Mouse (Mus musculus): ENCODE results near the gene Cacnb1. TPM values are rescaled to one million over a fixed set of nuclear protein-coding genes. Genes with fewer than 3 reads are reported as not detected.

The Cacnb1 gene
- total and polyA plus RNA-seq, 3 experiments = 2.3 to 4.4 TPM; not detected in 1

DNA sequence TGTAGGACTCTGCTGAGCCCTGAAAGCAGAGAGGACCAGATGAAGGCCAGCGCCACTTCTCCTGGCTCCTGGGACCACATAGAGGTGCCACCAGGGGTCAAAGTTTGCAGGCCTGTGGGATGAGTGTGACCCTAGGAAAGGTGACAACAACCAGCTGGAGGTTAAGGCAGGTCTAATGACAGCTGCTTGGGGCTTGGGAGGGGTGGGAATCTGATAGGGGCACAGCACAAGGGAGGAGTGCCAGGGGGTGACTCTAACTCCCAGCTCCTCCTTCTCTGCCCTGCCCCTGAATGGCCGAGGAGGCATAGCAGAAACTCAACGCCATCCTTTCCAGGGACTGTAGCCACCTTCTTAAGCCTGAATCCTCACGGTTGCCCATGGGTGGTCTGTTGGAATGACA lies 6.0 kb downstream of the Cacnb1 start:
- Histone ChIP-seq H3K79me2 (ENCODE audit: control insufficient read depth, insufficient read depth, low read length, poor library complexity) (no peaks in the 10 kb centered on the region), H3K27ac (ENCODE audit: control insufficient read depth, low read depth, low read length) (no peak overlapping the region), H3K9me3 (replicated peaks; ENCODE audit: insufficient read depth, low read length) (no peaks in the 10 kb centered on the region), H3K36me3 (ENCODE audit: control insufficient read depth in 1 of 2, insufficient read depth in 2 of 2, low read length in 2 of 2) (no peaks in the 10 kb centered on the region), H3K9ac (ENCODE audit: control insufficient read depth, low read depth, low read length, poor library complexity, severe bottlenecking) (no peak overlapping the region), H3K27me3 (ENCODE audit: control insufficient read depth in 1 of 2, insufficient read depth in 2 of 2, low read length in 2 of 2) (no peaks in the 10 kb centered on the region), H3K4me3 (ENCODE audit: control insufficient read depth in 1 of 2, insufficient read depth in 1 of 2, low read depth in 2 of 2, low read length in 2 of 2) (no peak overlapping the region), H3K4me1 (ENCODE audit: control insufficient read depth in 1 of 2, insufficient read depth in 2 of 2, low read length in 2 of 2) (peaks cover 0 to 6% of the 10 kb centered on the region in 2 experiments; a peak in 2 of 4 replicates)
- TF ChIP-seq ETS1 (IDR thresholded peaks at IDR 0.05; ENCODE audit: low read depth, low read length) = no peak
- TF ChIP-seq MAX (IDR thresholded peaks at IDR 0.05; ENCODE audit: low read length) = no peak
- TF ChIP-seq POLR2AphosphoS5 (IDR thresholded peaks at IDR 0.05; ENCODE audit: borderline replicate concordance, low read depth, low read length) = no peak
- TF ChIP-seq MYB (IDR thresholded peaks at IDR 0.05; ENCODE audit: low read depth, low read length) = no peak
- no peak for TF ChIP-seq TBP (IDR thresholded peaks at IDR 0.05; ENCODE audit: low read depth, low read length)
- no peak for TF ChIP-seq ZC3H11A (IDR thresholded peaks at IDR 0.05; ENCODE audit: low read depth, low read length)
- no peak for TF ChIP-seq HCFC1 (IDR thresholded peaks at IDR 0.05; ENCODE audit: low read depth, low read length)
- TF ChIP-seq NRF1 (IDR thresholded peaks at IDR 0.05; ENCODE audit: insufficient read depth, low read depth, low read length, poor library complexity, severe bottlenecking) = no peak
- no peak for TF ChIP-seq CHD2 (IDR thresholded peaks at IDR 0.05; ENCODE audit: low read length)
- no peak for TF ChIP-seq USF1 (IDR thresholded peaks at IDR 0.05; ENCODE audit: low read depth, low read length)
- TF ChIP-seq USF2 (IDR thresholded peaks at IDR 0.05; ENCODE audit: borderline replicate concordance in 1 of 2, insufficient read depth in 1 of 2, low read depth in 1 of 2, low read length in 2 of 2) = no peak
- no peak for TF ChIP-seq MXI1 (IDR thresholded peaks at IDR 0.05; ENCODE audit: low read depth, low read length)
- TF ChIP-seq NELFE (IDR thresholded peaks at IDR 0.05; ENCODE audit: low read depth, low read length) = no peak
- TF ChIP-seq EP300 (IDR thresholded peaks at IDR 0.05; ENCODE audit: low read depth in 1 of 2, low read length in 2 of 2) = no peak
- no peak for TF ChIP-seq KAT2A (conservative IDR thresholded peaks at IDR 0.05; ENCODE audit: low read depth, low read length)
- no peak for TF ChIP-seq JUND (IDR thresholded peaks at IDR 0.05; ENCODE audit: low read depth, low read length)
- TF ChIP-seq E2F4 (IDR thresholded peaks at IDR 0.05; ENCODE audit: borderline replicate concordance, low read depth, low read length) = no peak
- no peak for TF ChIP-seq BHLHE40 (IDR thresholded peaks at IDR 0.05; ENCODE audit: borderline replicate concordance, low read depth, low read length)
- TF ChIP-seq SMC3 (IDR thresholded peaks at IDR 0.05; ENCODE audit: low read depth, low read length) = no peak
- no peak for TF ChIP-seq CHD1 (IDR thresholded peaks at IDR 0.05; ENCODE audit: low read depth, low read length)
- no peak for DNase-seq (ENCODE audit: low read depth, low spot score)

DNA sequence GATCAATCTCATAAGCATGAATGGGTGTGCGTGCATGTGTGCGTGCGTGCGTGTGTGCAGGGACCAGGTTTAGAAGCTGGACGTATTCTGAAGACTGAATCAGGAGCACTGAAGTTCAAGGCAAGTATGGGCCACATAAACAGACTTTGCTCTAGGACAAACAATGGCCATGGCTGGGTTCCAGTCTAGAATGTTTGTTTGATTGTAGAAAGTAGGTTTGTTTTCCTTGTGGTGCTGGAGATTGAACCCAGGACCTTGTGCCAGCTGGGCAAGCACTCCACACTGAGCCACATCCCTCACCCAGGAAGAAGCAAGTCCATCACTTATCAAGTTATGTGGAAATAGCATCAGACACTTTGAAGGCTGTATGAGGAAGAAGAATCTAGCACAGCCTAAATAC lies 6.7 kb downstream of the Cacnb1 start:
- TF ChIP-seq RAD21 (IDR thresholded peaks at IDR 0.05; ENCODE audit: low read depth, low read length) = no peak
- no peak for TF ChIP-seq CHD1 (IDR thresholded peaks at IDR 0.05; ENCODE audit: low read depth, low read length)
- TF ChIP-seq TAL1 (IDR thresholded peaks at IDR 0.05; ENCODE audit: low read length) = no peak
- TF ChIP-seq NRF1 (IDR thresholded peaks at IDR 0.05; ENCODE audit: insufficient read depth, low read depth, low read length, poor library complexity, severe bottlenecking) = no peak
- TF ChIP-seq JUND (IDR thresholded peaks at IDR 0.05; ENCODE audit: low read depth, low read length) = no peak
- TF ChIP-seq MAFK (IDR thresholded peaks at IDR 0.05; ENCODE audit: borderline replicate concordance, low read depth, low read length) = no peak
- no peak for TF ChIP-seq USF1 (IDR thresholded peaks at IDR 0.05; ENCODE audit: low read depth, low read length)
- no peak for TF ChIP-seq USF2 (IDR thresholded peaks at IDR 0.05; ENCODE audit: borderline replicate concordance in 1 of 2, insufficient read depth in 1 of 2, low read depth in 1 of 2, low read length in 2 of 2)
- no peak for TF ChIP-seq BHLHE40 (IDR thresholded peaks at IDR 0.05; ENCODE audit: borderline replicate concordance, low read depth, low read length)
- no peak for TF ChIP-seq ZMIZ1 (IDR thresholded peaks at IDR 0.05; ENCODE audit: low read depth, low read length)
- TF ChIP-seq ELF1 (IDR thresholded peaks at IDR 0.05; ENCODE audit: low read depth, low read length) = no peak
- TF ChIP-seq GABPA (IDR thresholded peaks at IDR 0.05; ENCODE audit: low read depth, low read length) = no peak
- TF ChIP-seq CTCF (IDR thresholded peaks at IDR 0.05 in 2 of 3, conservative IDR thresholded peaks at IDR 0.05 in 1 of 3; ENCODE audit: control insufficient read depth in 1 of 3, insufficient read depth in 1 of 3, low read depth in 2 of 3, low read length in 3 of 3, poor library complexity in 1 of 3, severe bottlenecking in 1 of 3) = no peak
- no peak for TF ChIP-seq MEF2A (IDR thresholded peaks at IDR 0.05; ENCODE audit: extremely low read depth, insufficient replicate concordance, low read depth, low read length, poor library complexity, severe bottlenecking)
- no peak for TF ChIP-seq MXI1 (IDR thresholded peaks at IDR 0.05; ENCODE audit: low read depth, low read length)
- no peak for TF ChIP-seq CHD2 (IDR thresholded peaks at IDR 0.05; ENCODE audit: low read length)
- no peak for TF ChIP-seq POLR2AphosphoS2 (IDR thresholded peaks at IDR 0.05; ENCODE audit: low read length)
- no peak for TF ChIP-seq EP300 (IDR thresholded peaks at IDR 0.05; ENCODE audit: low read depth in 1 of 2, low read length in 2 of 2)
- Histone ChIP-seq H3K4me1 (ENCODE audit: control insufficient read depth in 1 of 2, insufficient read depth in 2 of 2, low read length in 2 of 2) (peaks cover 0 to 1% of the 10 kb centered on the region in 2 experiments; a peak in 2 of 4 replicates), H3K79me2 (ENCODE audit: control insufficient read depth, insufficient read depth, low read length, poor library complexity) (no peaks in the 10 kb centered on the region), H3K9me3 (replicated peaks; ENCODE audit: insufficient read depth, low read length) (no peaks in the 10 kb centered on the region), H3K4me3 (ENCODE audit: control insufficient read depth in 1 of 2, insufficient read depth in 1 of 2, low read depth in 2 of 2, low read length in 2 of 2) (no peak overlapping the region), H3K27ac (ENCODE audit: control insufficient read depth, low read depth, low read length) (no peak overlapping the region), H3K36me3 (ENCODE audit: control insufficient read depth in 1 of 2, insufficient read depth in 2 of 2, low read length in 2 of 2) (no peaks in the 10 kb centered on the region), H3K9ac (ENCODE audit: control insufficient read depth, low read depth, low read length, poor library complexity, severe bottlenecking) (no peak overlapping the region), H3K27me3 (ENCODE audit: control insufficient read depth in 1 of 2, insufficient read depth in 2 of 2, low read length in 2 of 2) (no peaks in the 10 kb centered on the region)
- DNase-seq (ENCODE audit: low read depth, low spot score) = no peak

All from MEL (cell line).